Mouse (Mus musculus) adipocyte (in vitro differentiated cells): Measurements from ENCODE around the gene Pip4k2a.

ENCODE experiments used
- DNase-seq: peaks from one replicate; pipeline ENCODE4 v3.0.0-alpha.2; 2016; ENCODE audit warnings: low spot score

The Pip4k2a gene

GRCm38 (mm10) chr2:18979675-18980074 lies 18.3 kb downstream of the Pip4k2a start:
- no peak for DNase-seq

- no peak for DNase-seq
Measured at GRCm38 (mm10) chr2:18979046-18979445, 18.9 kb downstream of the Pip4k2a start.

GRCm38 (mm10) chr2:18977201-18977805 lies 20.6 kb downstream of the Pip4k2a start:
- no peak for DNase-seq

- DNase-seq: no peak
Measured at GRCm38 (mm10) chr2:18976175-18976574, 21.8 kb downstream of the Pip4k2a start.

GRCm38 (mm10) chr2:18974882-18975645 lies 22.9 kb downstream of the Pip4k2a start:
- no peak for DNase-seq

- no peak for DNase-seq
Measured at GRCm38 (mm10) chr2:18971564-18971963, 26.4 kb downstream of the Pip4k2a start.

GRCm38 (mm10) chr2:18970461-18970860 lies 27.5 kb downstream of the Pip4k2a start:
- no peak for DNase-seq

GRCm38 (mm10) chr2:18969066-18969681 lies 28.8 kb downstream of the Pip4k2a start:
- DNase-seq: no peak

- no peak for DNase-seq
Measured at GRCm38 (mm10) chr2:18967451-18968063, 30.4 kb downstream of the Pip4k2a start.

- no peak for DNase-seq
Measured at GRCm38 (mm10) chr2:18966566-18966965, 31.4 kb downstream of the Pip4k2a start.

- DNase-seq: no peak
Measured at GRCm38 (mm10) chr2:18965950-18966349, 32.0 kb downstream of the Pip4k2a start.

GRCm38 (mm10) chr2:18965108-18965507 lies 32.8 kb downstream of the Pip4k2a start:
- DNase-seq: no peak

- DNase-seq: no peak
Measured at GRCm38 (mm10) chr2:18963286-18964040, 34.5 kb downstream of the Pip4k2a start.

- DNase-seq: no peak
Measured at GRCm38 (mm10) chr2:18962502-18962901, 35.4 kb downstream of the Pip4k2a start.

- no peak for DNase-seq
Measured at GRCm38 (mm10) chr2:18960376-18960973, 37.5 kb downstream of the Pip4k2a start.

- DNase-seq: no peak
Measured at GRCm38 (mm10) chr2:18959558-18959957, 38.4 kb downstream of the Pip4k2a start.

- no peak for DNase-seq
Measured at GRCm38 (mm10) chr2:18959008-18959407, 38.9 kb downstream of the Pip4k2a start.

- DNase-seq: no peak
Measured at GRCm38 (mm10) chr2:18958501-18958900, 39.4 kb downstream of the Pip4k2a start.

- no peak for DNase-seq
Measured at GRCm38 (mm10) chr2:18958044-18958443, 39.9 kb downstream of the Pip4k2a start.

GRCm38 (mm10) chr2:18957459-18957858 lies 40.5 kb downstream of the Pip4k2a start:
- no peak for DNase-seq

GRCm38 (mm10) chr2:18956945-18957344 lies 41.0 kb downstream of the Pip4k2a start:
- no peak for DNase-seq

GRCm38 (mm10) chr2:18956424-18956823 lies 41.5 kb downstream of the Pip4k2a start:
- no peak for DNase-seq
